Mouse (Mus musculus): ENCODE data around the gene Olfr697. TPM values are rescaled to one million over a fixed set of nuclear protein-coding genes. Genes with fewer than 3 reads are reported as not detected.
"Not testable (repeated sequence)": the region's sequence is repeated elsewhere in the genome, so short reads cannot be mapped to it uniquely, and the experiment has no call there.

Olfr697 gene
- polyA plus RNA-seq (2015; fragmentation: Nextera tagmentation; extraction: Ambion mirVana), result not detected in 2 replicates

- no peaks in the 10 kb centered on the region for H3K4me1 ChIP-seq
- no peaks in the 10 kb centered on the region for H3K36me3 ChIP-seq
- WGBS, result 84% methylated on average over 1 of the region's 1 CpGs
- H3K4me2 ChIP-seq (replicated peaks), result no peak within 1 kb of the TSS
- H3K9me3 ChIP-seq, result no peaks in the 10 kb centered on the region
- no peaks in the 10 kb centered on the region for H3K27me3 ChIP-seq
- ATAC-seq (replicated peaks), result no peak
- no peak within 1 kb of the TSS for H3K9ac ChIP-seq (replicated peaks)
- H3K27ac ChIP-seq (replicated peaks), result no peak within 1 kb of the TSS
- H3K4me3 ChIP-seq, result no peak within 1 kb of the TSS
Observed at GRCm38 (mm10) chr7:106742343-106742742, at the start of gene Olfr697. Gene Olfr697, minus strand, starts transcription at chr7:106742443.

- H3K4me1 ChIP-seq, result no peaks in the 10 kb centered on the region
- no peaks in the 10 kb centered on the region for H3K36me3 ChIP-seq
- H3K4me3 ChIP-seq, result no peak overlapping the region
- no peak overlapping the region for H3K4me2 ChIP-seq (replicated peaks)
- no peak overlapping the region for H3K9ac ChIP-seq (replicated peaks)
- H3K27me3 ChIP-seq, result no peaks in the 10 kb centered on the region
- ATAC-seq (replicated peaks), result no peak
- H3K27ac ChIP-seq (replicated peaks), result no peak overlapping the region
- H3K9me3 ChIP-seq, result no peaks in the 10 kb centered on the region
Observed at GRCm38 (mm10) chr7:106788330-106788729, 46.1 kb upstream of the Olfr697 start.

GRCm38 (mm10) chr7:106761008-106761407, 18.8 kb upstream of the Olfr697 start:
- not testable (repeated sequence) for H3K27ac ChIP-seq (replicated peaks); H3K27me3 ChIP-seq; H3K9ac ChIP-seq (replicated peaks); H3K4me3 ChIP-seq; H3K4me2 ChIP-seq (replicated peaks); H3K4me1 ChIP-seq; H3K9me3 ChIP-seq; H3K36me3 ChIP-seq; ATAC-seq (replicated peaks)
- 88% methylated on average over 2 of the region's 2 CpGs for WGBS

- Histone ChIP-seq H3K27ac (replicated peaks) (no peak overlapping the region), H3K9ac (replicated peaks) (no peak overlapping the region), H3K9me3 (no peaks in the 10 kb centered on the region), H3K4me2 (replicated peaks) (no peak overlapping the region), H3K4me3 (no peak overlapping the region), H3K4me1 (no peaks in the 10 kb centered on the region), H3K27me3 (no peaks in the 10 kb centered on the region), H3K36me3 (no peaks in the 10 kb centered on the region)
- ATAC-seq (replicated peaks), result no peak
- WGBS, result 91% methylated on average over 2 of the region's 2 CpGs
Observed at GRCm38 (mm10) chr7:106758800-106759199, 16.6 kb upstream of the Olfr697 start.

GRCm38 (mm10) chr7:106755297-106755696, 13.1 kb upstream of the Olfr697 start, which contains the start of gene Olfr698:
Gene Olfr698, minus strand, starts transcription at chr7:106755397.
- no peaks in the 10 kb centered on the region for H3K27me3 ChIP-seq
- H3K4me1 ChIP-seq, result no peaks in the 10 kb centered on the region
- H3K9ac ChIP-seq (replicated peaks), result no peak within 1 kb of the TSS
- ATAC-seq (replicated peaks), result no peak
- no peaks in the 10 kb centered on the region for H3K36me3 ChIP-seq
- H3K27ac ChIP-seq (replicated peaks), result no peak within 1 kb of the TSS
- no peak within 1 kb of the TSS for H3K4me2 ChIP-seq (replicated peaks)
- no peak within 1 kb of the TSS for H3K4me3 ChIP-seq
- H3K9me3 ChIP-seq, result no peaks in the 10 kb centered on the region

GRCm38 (mm10) chr7:106745811-106746210, 3.6 kb upstream of the Olfr697 start:
- Histone ChIP-seq H3K4me2 (replicated peaks) (no peak overlapping the region), H3K4me1 (no peaks in the 10 kb centered on the region), H3K27me3 (no peaks in the 10 kb centered on the region), H3K4me3 (no peak overlapping the region), H3K27ac (replicated peaks) (no peak overlapping the region), H3K9ac (replicated peaks) (no peak overlapping the region), H3K9me3 (no peaks in the 10 kb centered on the region; the same call in 1 of the 2 replicates), H3K36me3 (no peaks in the 10 kb centered on the region)
- no peak for ATAC-seq (replicated peaks)
- WGBS, result 93% methylated on average over 5 of the region's 5 CpGs

- H3K27me3 ChIP-seq, result no peaks in the 10 kb centered on the region
- no peak overlapping the region for H3K4me3 ChIP-seq
- H3K9ac ChIP-seq (replicated peaks), result no peak overlapping the region
- ATAC-seq (replicated peaks), result no peak
- H3K27ac ChIP-seq (replicated peaks), result no peak overlapping the region
- H3K4me2 ChIP-seq (replicated peaks), result no peak overlapping the region
- no peaks in the 10 kb centered on the region for H3K36me3 ChIP-seq
- H3K9me3 ChIP-seq, result no peaks in the 10 kb centered on the region
- H3K4me1 ChIP-seq, result no peaks in the 10 kb centered on the region
Observed at GRCm38 (mm10) chr7:106737028-106737427, 5.2 kb downstream of the Olfr697 start.

- no peaks in the 10 kb centered on the region for H3K27me3 ChIP-seq
- H3K9ac ChIP-seq (replicated peaks), result no peak overlapping the region
- H3K4me1 ChIP-seq, result no peaks in the 10 kb centered on the region
- H3K27ac ChIP-seq (replicated peaks), result no peak overlapping the region
- no peaks in the 10 kb centered on the region for H3K9me3 ChIP-seq
- 76% methylated on average over 2 of the region's 2 CpGs for WGBS
- no peak overlapping the region for H3K4me3 ChIP-seq
- H3K36me3 ChIP-seq, result no peaks in the 10 kb centered on the region
- no peak overlapping the region for H3K4me2 ChIP-seq (replicated peaks)
- ATAC-seq (replicated peaks), result no peak
Observed at GRCm38 (mm10) chr7:106733717-106734116, 8.5 kb downstream of the Olfr697 start.

GRCm38 (mm10) chr7:106725654-106726053, 16.6 kb downstream of the Olfr697 start:
- not testable (repeated sequence) for H3K9ac ChIP-seq (replicated peaks); H3K9me3 ChIP-seq; ATAC-seq (replicated peaks); H3K27ac ChIP-seq (replicated peaks); H3K36me3 ChIP-seq; H3K4me1 ChIP-seq; H3K4me2 ChIP-seq (replicated peaks); H3K27me3 ChIP-seq; H3K4me3 ChIP-seq
- WGBS, result 87% methylated on average over 2 of the region's 2 CpGs

GRCm38 (mm10) chr7:106716296-106716695, 25.9 kb downstream of the Olfr697 start, which contains the start of gene Olfr695:
Gene Olfr695, minus strand, starts transcription at chr7:106716396.
- Histone ChIP-seq H3K9me3 (no peaks in the 10 kb centered on the region), H3K9ac (replicated peaks) (no peak within 1 kb of the TSS), H3K4me2 (replicated peaks) (no peak within 1 kb of the TSS), H3K4me3 (no peak within 1 kb of the TSS), H3K36me3 (no peaks in the 10 kb centered on the region), H3K27me3 (no peaks in the 10 kb centered on the region), H3K4me1 (no peaks in the 10 kb centered on the region), H3K27ac (replicated peaks) (no peak within 1 kb of the TSS)
- no peak for ATAC-seq (replicated peaks)

GRCm38 (mm10) chr7:106711463-106711862, 30.8 kb downstream of the Olfr697 start:
- WGBS, result 87% methylated on average over 6 of the region's 6 CpGs

GRCm38 (mm10) chr7:106707705-106708104, 34.5 kb downstream of the Olfr697 start:
- not testable (repeated sequence) for H3K27ac ChIP-seq (replicated peaks); H3K4me2 ChIP-seq (replicated peaks); H3K4me1 ChIP-seq; H3K36me3 ChIP-seq; H3K9me3 ChIP-seq; H3K27me3 ChIP-seq; H3K4me3 ChIP-seq; ATAC-seq (replicated peaks); H3K9ac ChIP-seq (replicated peaks)
- WGBS, result 86% methylated on average over 10 of the region's 10 CpGs

More at GRCm38 (mm10) chr7:106711463-106711862, 30.8 kb downstream of the Olfr697 start:
- H3K27me3 ChIP-seq, result no peaks in the 10 kb centered on the region
- H3K4me1 ChIP-seq, result no peaks in the 10 kb centered on the region
- H3K36me3 ChIP-seq, result no peaks in the 10 kb centered on the region
- no peak overlapping the region for H3K4me2 ChIP-seq (replicated peaks)
- H3K9ac ChIP-seq (replicated peaks), result no peak overlapping the region
- no peak overlapping the region for H3K4me3 ChIP-seq
- H3K27ac ChIP-seq (replicated peaks), result no peak overlapping the region
- ATAC-seq (replicated peaks), result no peak
- no peaks in the 10 kb centered on the region for H3K9me3 ChIP-seq

GRCm38 (mm10) chr7:106696891-106697290, 45.4 kb downstream of the Olfr697 start:
- H3K27me3 ChIP-seq, result no peaks in the 10 kb centered on the region
- 96% methylated on average over 1 of the region's 1 CpGs for WGBS
- no peak overlapping the region for H3K4me2 ChIP-seq (replicated peaks)
- no peak overlapping the region for H3K27ac ChIP-seq (replicated peaks)
- H3K4me1 ChIP-seq, result no peaks in the 10 kb centered on the region
- ATAC-seq (replicated peaks), result no peak
- no peak overlapping the region for H3K4me3 ChIP-seq
- H3K36me3 ChIP-seq, result no peaks in the 10 kb centered on the region
- H3K9me3 ChIP-seq, result 0 out of 2 replicates have a peak, but pooled peaks cover 5% of the 10 kb centered on the region
- H3K9ac ChIP-seq (replicated peaks), result no peak overlapping the region

All from forebrain, embryonic 15.5 days (tissue).